Mouse (Mus musculus) kidney, postnatal 36 days (tissue): ENCODE results near the gene Ube2dnl1.

Source experiments
- DNase-seq, 2 experiments: peaks; one replicate each; pipeline ENCODE4 v3.0.0; 2021 to 2022; ENCODE audit warnings: mixed read lengths in 2 of 2

Gene Ube2dnl1

GRCm38 (mm10) chrX:114904712-114905111 lies at the start of gene Ube2dnl1:
Gene Ube2dnl1 (plus strand): TSS chrX:114905012.
- DNase-seq: no peak

- DNase-seq: no peak
These were observed 9.3 kb upstream of the Ube2dnl1 start for GRCm38 (mm10) chrX:114895489-114895888.

GRCm38 (mm10) chrX:114897506-114897905 lies 7.3 kb upstream of the Ube2dnl1 start:
- no peak for DNase-seq

- no peak for DNase-seq
These were observed 1.4 kb upstream of the Ube2dnl1 start for GRCm38 (mm10) chrX:114903391-114903790.

GRCm38 (mm10) chrX:114907282-114907681 lies 2.5 kb downstream of the Ube2dnl1 start, which contains the start of gene Ube2dnl2:
Gene Ube2dnl2 (plus strand): TSS chrX:114907582.
- no peak for DNase-seq

GRCm38 (mm10) chrX:114955066-114955465 lies 50.3 kb downstream of the Ube2dnl1 start:
- no peak for DNase-seq
